Mouse (Mus musculus): ENCODE results near the gene Akr1c19. TPM values are rescaled to one million over a fixed set of nuclear protein-coding genes. Genes with fewer than 3 reads are reported as not detected.
"Not testable (repeated sequence)": the region's sequence is repeated elsewhere in the genome, so short reads cannot be mapped to it uniquely, and the experiment has no call there.

The Akr1c19 gene
- polyA plus RNA-seq, 1 experiment from 2014 or later, result 13.1 TPM

DNA sequence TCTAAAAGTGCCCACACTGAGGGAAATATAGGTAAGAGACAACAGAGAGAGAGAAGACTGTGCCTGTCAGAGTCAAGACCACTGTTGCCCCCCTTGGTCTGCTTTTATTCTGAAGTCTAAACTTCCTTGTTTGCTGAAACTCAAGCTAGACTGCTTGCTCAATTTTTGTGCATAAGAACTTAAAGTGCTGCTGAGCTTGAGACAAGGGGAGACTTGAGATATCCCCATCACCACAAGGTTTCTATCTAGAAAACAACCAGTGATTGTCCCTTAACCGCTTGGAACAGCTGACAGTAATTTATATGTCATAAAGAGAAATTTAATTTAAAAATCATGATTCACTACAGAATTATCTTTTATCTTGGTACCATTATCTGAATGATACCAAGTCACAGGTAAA lies 4.6 kb downstream of the Akr1c19 start:
- no peak overlapping the region for H3K4me3 ChIP-seq (ENCODE audit: low read depth, low read length)
- ATAC-seq (no peak), DNase-seq (no peak)
- TF ChIP-seq EP300 (IDR thresholded peaks at IDR 0.05; ENCODE audit: low read depth) (no peak), CTCF (IDR thresholded peaks at IDR 0.05; ENCODE audit: low read depth) (no peak)
- 56% methylated on average over 1 of the region's 1 CpGs for WGBS (ENCODE audit: insufficient replicate concordance)
- no peaks in the 10 kb centered on the region for H3K9me3 ChIP-seq (ENCODE audit: low read length)
- H3K27me3 ChIP-seq (ENCODE audit: insufficient read depth, low read length), result no peaks in the 10 kb centered on the region
- peaks cover 5% of the 10 kb centered on the region; the same call in 1 of the 2 replicates for H3K4me1 ChIP-seq (ENCODE audit: insufficient read depth)
- no peak overlapping the region for H3K27ac ChIP-seq (ENCODE audit: low read depth)
- no peak overlapping the region for H3K9ac ChIP-seq (replicated peaks)
- no peaks in the 10 kb centered on the region for H3K36me3 ChIP-seq (replicated peaks; ENCODE audit: insufficient read depth, low read length)
- no peak overlapping the region for H3K4me2 ChIP-seq (ENCODE audit: low read depth, low read length)

DNA sequence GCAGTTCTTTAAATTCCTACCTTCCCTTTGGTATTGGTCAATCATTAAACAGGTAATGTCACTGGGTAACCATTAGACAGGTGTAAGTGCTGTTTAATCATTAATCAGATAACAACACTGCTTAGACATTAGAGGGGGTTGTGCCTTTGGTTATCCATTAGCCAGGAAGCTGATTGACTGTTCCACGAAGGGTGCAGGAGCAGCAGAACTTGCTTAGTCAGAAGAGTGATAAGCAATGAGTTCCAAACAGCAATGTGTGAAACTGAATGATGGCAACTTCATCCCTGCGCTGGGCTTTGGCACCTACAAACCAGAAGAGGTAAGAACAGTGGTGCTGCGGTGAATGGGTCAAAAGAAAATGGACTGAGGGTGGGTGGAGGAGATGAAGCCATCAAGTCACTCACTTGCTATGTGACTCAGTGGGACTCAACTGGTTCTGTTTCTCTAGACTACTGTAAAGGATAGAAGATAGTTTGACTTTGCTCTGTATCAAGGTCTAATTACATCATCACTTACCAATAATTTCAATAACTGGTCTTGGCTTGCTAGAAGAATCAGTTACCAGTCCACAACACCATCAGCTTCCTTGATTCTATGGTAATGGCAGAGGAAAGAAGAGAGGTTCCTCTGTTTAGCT lies 5.2 kb downstream of the Akr1c19 start:
- TF ChIP-seq EP300 (IDR thresholded peaks at IDR 0.05; ENCODE audit: low read depth) (no peak), CTCF (IDR thresholded peaks at IDR 0.05; ENCODE audit: low read depth) (no peak)
- H3K9ac ChIP-seq (replicated peaks), result no peak overlapping the region
- ATAC-seq (peak; percentile 100), DNase-seq (peak; percentile 19)
- 46% methylated on average over 3 of the region's 3 CpGs for WGBS (ENCODE audit: insufficient replicate concordance)
- H3K9me3 ChIP-seq (ENCODE audit: low read length), result no peaks in the 10 kb centered on the region
- H3K36me3 ChIP-seq (replicated peaks; ENCODE audit: insufficient read depth, low read length), result no peaks in the 10 kb centered on the region
- H3K4me2 ChIP-seq (ENCODE audit: low read depth, low read length), result peak overlapping the region; percentile 41; the same call in 1 of the 2 replicates
- H3K27ac ChIP-seq (ENCODE audit: low read depth), result no peak overlapping the region
- peak overlapping the region; percentile 25; the same call in 1 of the 2 replicates for H3K4me3 ChIP-seq (ENCODE audit: low read depth, low read length)
- no peaks in the 10 kb centered on the region for H3K27me3 ChIP-seq (ENCODE audit: insufficient read depth, low read length)
- peaks cover 5% of the 10 kb centered on the region; the same call in 1 of the 2 replicates for H3K4me1 ChIP-seq (ENCODE audit: insufficient read depth)

DNA sequence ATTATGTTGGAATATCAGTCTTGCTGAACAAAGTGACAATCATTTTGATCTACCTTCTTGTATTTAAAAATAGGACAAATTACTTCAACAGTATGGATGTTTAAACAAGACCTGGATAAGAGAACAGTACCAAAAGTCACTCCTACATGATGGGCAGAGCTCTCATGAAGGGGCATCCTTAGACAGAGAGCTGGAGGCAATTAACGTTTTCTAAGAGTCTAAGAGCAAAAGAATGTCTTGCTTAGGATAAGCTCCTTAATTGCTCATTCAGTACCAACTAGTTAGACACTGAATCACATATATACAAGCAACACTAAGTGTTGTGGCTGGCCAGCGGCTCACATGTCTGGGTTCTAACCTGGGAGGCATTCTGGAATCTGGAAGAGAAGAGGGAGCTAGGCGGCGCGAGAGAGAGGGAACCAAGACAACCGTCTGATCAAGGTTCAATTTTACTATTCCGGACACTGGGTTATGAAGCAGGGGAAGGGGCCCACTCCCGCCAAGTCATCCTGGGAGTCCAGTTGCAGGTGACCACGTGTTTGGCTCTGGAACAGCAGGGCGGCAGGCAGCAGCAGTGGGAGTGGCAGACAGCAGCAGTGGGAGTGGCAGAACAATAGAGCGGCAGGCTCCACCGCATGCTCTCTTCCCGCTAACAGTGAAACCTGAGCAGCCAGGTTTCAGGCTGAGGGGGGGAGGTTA lies 16.5 kb downstream of the Akr1c19 start:
- no peak for TF ChIP-seq CTCF (IDR thresholded peaks at IDR 0.05; ENCODE audit: low read depth)
- Histone ChIP-seq H3K4me3 (ENCODE audit: low read depth, low read length) (no peak overlapping the region), H3K27me3 (ENCODE audit: insufficient read depth, low read length) (no peaks in the 10 kb centered on the region), H3K9me3 (ENCODE audit: low read length) (no peaks in the 10 kb centered on the region), H3K27ac (ENCODE audit: low read depth) (no peak overlapping the region), H3K36me3 (replicated peaks; ENCODE audit: insufficient read depth, low read length) (0 out of 2 replicates have a peak, but pooled peaks cover 2% of the 10 kb centered on the region), H3K4me2 (ENCODE audit: low read depth, low read length) (peak overlapping the region; percentile 26; the same call in 1 of the 2 replicates), H3K9ac (replicated peaks) (no peak overlapping the region), H3K4me1 (ENCODE audit: insufficient read depth) (no peaks in the 10 kb centered on the region)
- ATAC-seq (peak; percentile 66), DNase-seq (peak; percentile 38)
- 12% methylated on average over 13 of the region's 13 CpGs for WGBS (ENCODE audit: insufficient replicate concordance)

DNA sequence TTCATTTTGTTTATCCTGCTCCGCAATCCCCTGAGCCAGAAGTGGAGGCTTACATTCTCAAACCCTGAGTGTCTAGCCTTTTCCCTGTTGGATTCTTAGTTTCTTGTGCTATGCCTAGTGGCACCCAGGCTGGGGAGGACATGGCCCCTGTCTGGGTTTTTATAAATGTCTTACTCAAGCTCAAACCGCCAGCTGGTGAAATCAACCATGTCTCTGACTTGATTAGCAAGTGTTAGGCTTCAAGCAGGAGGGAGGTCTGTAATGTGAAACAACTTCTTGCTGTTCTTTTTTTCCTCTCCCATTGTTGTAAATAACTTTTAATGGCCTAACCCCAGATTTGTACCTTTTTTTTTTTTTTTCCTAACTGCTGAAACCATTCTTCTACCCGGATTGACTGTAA lies 20.8 kb downstream of the Akr1c19 start:
- Histone ChIP-seq H3K27ac (ENCODE audit: low read depth) (no peak overlapping the region), H3K9me3 (ENCODE audit: low read length) (no peaks in the 10 kb centered on the region), H3K27me3 (ENCODE audit: insufficient read depth, low read length) (no peaks in the 10 kb centered on the region), H3K4me1 (ENCODE audit: insufficient read depth) (no peaks in the 10 kb centered on the region), H3K9ac (replicated peaks) (no peak overlapping the region), H3K4me3 (ENCODE audit: low read depth, low read length) (no peak overlapping the region), H3K4me2 (ENCODE audit: low read depth, low read length) (no peak overlapping the region), H3K36me3 (replicated peaks; ENCODE audit: insufficient read depth, low read length) (no peaks in the 10 kb centered on the region)
- WGBS (ENCODE audit: insufficient replicate concordance), result 75% methylated on average over 3 of the region's 3 CpGs
- DNase-seq (no peak), ATAC-seq (no peak)
- no peak for TF ChIP-seq CTCF (IDR thresholded peaks at IDR 0.05; ENCODE audit: low read depth)
- TF ChIP-seq EP300 (IDR thresholded peaks at IDR 0.05; ENCODE audit: low read depth), result no peak

- not testable (repeated sequence) for H3K9ac ChIP-seq (replicated peaks); H3K4me1 ChIP-seq (ENCODE audit: insufficient read depth); H3K27me3 ChIP-seq (ENCODE audit: insufficient read depth, low read length); H3K4me2 ChIP-seq (ENCODE audit: low read depth, low read length); H3K9me3 ChIP-seq (ENCODE audit: low read length); H3K4me3 ChIP-seq (ENCODE audit: low read depth, low read length); DNase-seq; ATAC-seq; H3K27ac ChIP-seq (ENCODE audit: low read depth); H3K36me3 ChIP-seq (replicated peaks; ENCODE audit: insufficient read depth, low read length)
These were observed 28.4 kb downstream of the Akr1c19 start for GRCm38 (mm10) chr13:4256894-4257293.

- no peak for ATAC-seq
- Histone ChIP-seq H3K4me3 (ENCODE audit: low read depth, low read length) (no peak overlapping the region), H3K27me3 (ENCODE audit: insufficient read depth, low read length) (no peaks in the 10 kb centered on the region), H3K27ac (ENCODE audit: low read depth) (no peak overlapping the region), H3K4me1 (ENCODE audit: insufficient read depth) (no peaks in the 10 kb centered on the region), H3K9me3 (ENCODE audit: low read length) (no peaks in the 10 kb centered on the region), H3K36me3 (replicated peaks; ENCODE audit: insufficient read depth, low read length) (no peaks in the 10 kb centered on the region), H3K4me2 (ENCODE audit: low read depth, low read length) (no peak overlapping the region), H3K9ac (replicated peaks) (no peak overlapping the region)
- TF ChIP-seq EP300 (IDR thresholded peaks at IDR 0.05; ENCODE audit: low read depth), result no peak
- no peak for DNase-seq
- WGBS (ENCODE audit: insufficient replicate concordance), result 77% methylated on average over 6 of the region's 6 CpGs
These were observed 28.8 kb downstream of the Akr1c19 start for GRCm38 (mm10) chr13:4257349-4257748.

Measured in liver, postnatal 0 days (tissue).